Mouse (Mus musculus): ENCODE results near the gene Syna.

- no peak for TF ChIP-seq POLR2A (IDR thresholded peaks at IDR 0.05; ENCODE audit: borderline replicate concordance, extremely low read depth, low read depth, low read length)
- TF ChIP-seq CTCF (IDR thresholded peaks at IDR 0.05; ENCODE audit: insufficient read depth, low read length), result peak; percentile 27; the same call in 1 of the 2 replicates
Measured at GRCm38 (mm10) chr5:134606314-134606713, 46.3 kb upstream of the Syna start.

All from lung, adult 2 months (tissue).